Mouse (Mus musculus) splenic B cell, adult 2 months (primary cell): ENCODE results near the gene Sh3rf3.

Experiments
- DNase-seq: peaks from one replicate; pipeline ENCODE4 v3.0.0-alpha.2; 2011; ENCODE audit warnings: low read depth, low spot score
- H3K27me3 ChIP-seq: 2 replicates; pipeline ENCODE4 v1.6.1; 2012; ENCODE audit warnings: mild to moderate bottlenecking, low read length, moderate library complexity, mixed read lengths; ENCODE audit not compliant: control insufficient read depth, poor library complexity, insufficient read depth, severe bottlenecking
- H3K36me3 ChIP-seq: 2 replicates; pipeline ENCODE4 v1.6.1; 2012; ENCODE audit warnings: mild to moderate bottlenecking, low read length, moderate library complexity, mixed read lengths; ENCODE audit not compliant: control insufficient read depth, poor library complexity, insufficient read depth, severe bottlenecking

Gene Sh3rf3

DNA sequence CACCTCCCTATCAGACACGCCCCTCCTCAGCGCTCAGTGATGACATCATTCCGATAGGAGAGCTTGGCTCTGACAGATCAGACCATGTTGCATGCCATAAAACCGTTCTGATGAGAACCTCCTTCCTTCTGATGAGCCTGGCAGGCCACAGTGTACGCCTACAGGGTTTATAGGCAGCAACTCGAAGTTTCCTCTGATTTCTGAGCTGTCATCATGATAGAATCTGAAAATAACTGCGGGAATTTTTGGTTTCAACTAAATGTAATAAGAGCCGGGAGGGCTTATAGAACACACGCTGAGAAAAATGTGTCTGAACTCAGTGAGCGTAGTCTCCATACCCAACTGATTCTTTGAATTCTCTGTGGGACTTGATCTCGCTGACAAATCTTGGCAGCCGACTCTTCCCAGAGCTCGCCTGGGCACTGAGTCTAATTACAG, 20.6 kb downstream of the Sh3rf3 start:
- no peaks in the 10 kb centered on the region for H3K36me3 ChIP-seq
- no peaks in the 10 kb centered on the region for H3K27me3 ChIP-seq
- DNase-seq: no peak

DNA sequence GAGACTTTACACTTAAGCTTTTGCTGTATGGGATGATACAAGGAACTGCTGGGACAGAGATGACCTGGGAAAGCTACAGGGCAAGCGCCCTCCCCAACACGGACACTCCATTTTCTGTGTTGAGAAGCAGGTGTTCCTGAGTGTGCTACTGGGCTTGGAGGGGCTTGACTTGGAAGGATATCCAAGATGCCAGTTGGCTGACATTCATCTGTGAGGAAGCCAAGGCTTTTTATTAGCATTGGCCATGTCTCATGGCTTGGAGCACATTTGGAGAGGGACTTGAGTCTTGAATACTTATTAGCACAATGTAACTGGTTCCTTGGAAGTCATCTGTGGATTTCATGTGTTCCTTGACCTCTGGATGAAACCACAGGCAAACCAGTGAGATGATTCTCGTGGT, 23.2 kb downstream of the Sh3rf3 start:
- H3K36me3 ChIP-seq: no peaks in the 10 kb centered on the region
- no peaks in the 10 kb centered on the region for H3K27me3 ChIP-seq
- no peak for DNase-seq

DNA sequence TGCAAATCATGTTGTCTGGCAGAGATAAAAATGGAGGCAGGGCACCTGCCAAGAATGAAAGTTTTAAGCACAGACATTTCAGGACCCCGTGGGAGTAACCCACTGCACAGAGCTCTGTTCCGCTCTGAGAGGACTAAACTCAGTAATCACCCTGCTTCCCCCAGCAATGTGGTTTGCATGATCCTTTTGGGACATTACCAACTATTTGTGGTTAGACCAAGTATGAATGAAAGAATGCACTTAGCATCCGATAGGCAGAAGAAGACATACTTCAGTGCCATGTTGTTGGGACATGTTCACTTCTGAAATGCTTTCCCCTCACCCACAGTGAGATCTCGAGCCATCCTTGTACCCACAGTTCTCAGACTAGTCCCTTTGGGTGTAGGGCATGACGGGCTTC, 24.3 kb downstream of the Sh3rf3 start:
- Histone ChIP-seq H3K36me3 (no peaks in the 10 kb centered on the region), H3K27me3 (no peaks in the 10 kb centered on the region)
- no peak for DNase-seq

DNA sequence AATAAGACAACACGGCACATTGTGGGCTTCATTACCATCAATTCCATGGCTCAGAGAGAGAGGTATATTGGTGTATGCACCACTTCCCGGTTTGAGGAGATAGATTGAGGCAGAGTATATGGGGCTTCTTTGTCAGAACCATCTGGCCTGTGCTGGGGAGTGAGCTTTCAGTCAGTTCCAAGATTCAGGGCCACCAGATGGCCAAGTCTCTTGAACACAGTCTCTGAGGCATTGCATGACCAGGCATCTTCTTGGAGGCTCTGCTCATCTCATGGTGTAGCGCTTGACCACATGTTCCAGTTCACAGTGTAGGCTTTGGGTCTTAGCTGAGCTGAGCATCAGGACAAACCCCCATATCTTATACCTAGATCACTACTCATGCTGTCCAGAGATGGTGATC, 28.8 kb downstream of the Sh3rf3 start:
- H3K27me3 ChIP-seq: no peaks in the 10 kb centered on the region
- no peak for DNase-seq
- H3K36me3 ChIP-seq: no peaks in the 10 kb centered on the region

DNA sequence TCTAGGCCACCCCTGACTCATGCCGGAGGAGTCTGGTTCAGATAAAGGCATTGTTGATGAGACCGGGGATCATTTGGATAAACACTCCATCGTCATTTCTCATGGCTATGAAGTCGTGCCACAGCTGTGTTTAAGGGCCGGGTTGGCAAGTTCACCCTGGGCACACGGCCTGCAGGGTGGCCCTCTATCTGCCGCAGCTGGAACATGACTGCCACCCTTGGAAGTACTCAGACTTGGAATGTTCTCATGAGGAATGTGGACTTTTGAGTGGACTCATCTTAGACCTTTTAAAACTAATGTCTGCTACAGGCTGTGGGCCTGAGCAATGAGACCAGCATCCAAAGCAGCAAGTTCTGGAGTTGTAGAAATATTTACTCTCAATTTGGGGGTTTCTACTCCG, 29.9 kb downstream of the Sh3rf3 start:
- DNase-seq: no peak

DNA sequence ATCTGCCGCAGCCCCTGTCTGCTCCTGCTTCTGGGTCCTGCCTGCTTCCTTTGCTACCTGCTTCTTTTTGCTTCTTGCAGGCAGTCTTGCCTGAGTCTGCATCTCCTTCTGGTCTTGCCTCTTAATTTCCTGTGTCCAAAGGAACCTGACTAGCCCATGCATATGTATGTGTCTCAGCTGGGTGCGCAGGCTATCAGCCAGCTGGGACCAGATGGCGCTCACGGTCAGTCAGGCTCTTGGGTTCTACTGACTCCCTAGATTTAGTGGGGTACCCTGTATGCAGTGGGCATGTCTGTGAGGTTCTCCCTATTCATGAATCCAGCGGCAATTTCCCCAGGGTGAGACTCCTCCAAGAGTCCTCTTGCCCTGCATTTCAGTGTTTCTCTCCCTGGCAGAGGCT, 35.0 kb downstream of the Sh3rf3 start:
- Histone ChIP-seq H3K27me3 (no peaks in the 10 kb centered on the region), H3K36me3 (no peaks in the 10 kb centered on the region)
- no peak for DNase-seq

More for the DNA sequence above, 29.9 kb downstream of the Sh3rf3 start:
- Histone ChIP-seq H3K36me3 (no peaks in the 10 kb centered on the region), H3K27me3 (no peaks in the 10 kb centered on the region)

DNA sequence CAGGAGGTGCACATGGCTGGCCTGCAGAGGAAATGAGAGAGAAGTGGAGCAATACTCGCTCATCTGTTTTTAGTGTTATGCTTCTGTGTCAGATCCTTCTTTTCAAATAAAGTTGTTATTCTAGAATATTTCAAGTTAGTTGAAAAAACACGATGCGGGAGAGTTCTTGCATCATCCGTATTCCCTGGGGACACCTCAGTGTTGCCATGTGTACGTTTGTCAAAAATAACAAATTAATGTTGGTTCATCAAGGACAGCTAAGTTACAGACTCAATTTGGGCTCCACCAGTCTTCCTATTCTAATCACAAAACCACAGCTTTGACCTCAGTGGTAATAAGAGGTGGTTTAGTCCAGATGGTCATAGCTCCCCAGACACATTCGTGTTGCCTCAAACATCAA, 35.4 kb downstream of the Sh3rf3 start:
- no peaks in the 10 kb centered on the region for H3K36me3 ChIP-seq
- no peak for DNase-seq
- H3K27me3 ChIP-seq: no peaks in the 10 kb centered on the region

DNA sequence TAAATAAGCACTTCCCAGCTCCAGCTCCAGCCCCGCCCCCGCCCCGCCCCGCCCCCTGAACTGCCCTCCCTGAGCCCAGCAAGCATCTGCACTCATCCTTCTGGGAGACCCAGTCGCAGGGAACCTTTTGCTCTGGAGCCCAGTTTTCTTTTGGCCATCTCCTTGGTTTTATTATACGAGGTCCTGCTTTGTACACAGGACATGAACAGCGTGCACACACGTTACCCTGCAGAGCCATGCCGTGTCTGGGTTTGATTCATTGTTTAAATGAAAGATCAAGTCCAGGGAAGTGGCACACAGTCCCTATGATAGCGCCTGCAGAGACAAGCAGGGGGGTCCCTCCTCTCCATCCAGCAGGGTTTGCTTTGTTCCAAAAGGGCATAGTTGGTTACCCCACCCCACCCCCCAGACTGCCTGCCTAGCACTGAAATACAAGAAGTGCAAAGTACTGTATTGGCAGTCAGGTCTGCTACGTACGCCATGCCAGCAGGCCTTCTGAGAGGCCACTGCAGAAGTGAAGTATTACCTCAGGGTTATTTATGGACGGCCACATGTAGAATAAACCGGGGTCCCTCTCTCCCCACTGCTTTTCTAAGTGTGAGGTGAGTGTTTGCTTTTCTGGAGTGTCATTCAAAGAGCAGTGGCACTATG, 41.5 kb downstream of the Sh3rf3 start:
- no peaks in the 10 kb centered on the region for H3K36me3 ChIP-seq
- DNase-seq: no peak
- H3K27me3 ChIP-seq: no peaks in the 10 kb centered on the region

DNA sequence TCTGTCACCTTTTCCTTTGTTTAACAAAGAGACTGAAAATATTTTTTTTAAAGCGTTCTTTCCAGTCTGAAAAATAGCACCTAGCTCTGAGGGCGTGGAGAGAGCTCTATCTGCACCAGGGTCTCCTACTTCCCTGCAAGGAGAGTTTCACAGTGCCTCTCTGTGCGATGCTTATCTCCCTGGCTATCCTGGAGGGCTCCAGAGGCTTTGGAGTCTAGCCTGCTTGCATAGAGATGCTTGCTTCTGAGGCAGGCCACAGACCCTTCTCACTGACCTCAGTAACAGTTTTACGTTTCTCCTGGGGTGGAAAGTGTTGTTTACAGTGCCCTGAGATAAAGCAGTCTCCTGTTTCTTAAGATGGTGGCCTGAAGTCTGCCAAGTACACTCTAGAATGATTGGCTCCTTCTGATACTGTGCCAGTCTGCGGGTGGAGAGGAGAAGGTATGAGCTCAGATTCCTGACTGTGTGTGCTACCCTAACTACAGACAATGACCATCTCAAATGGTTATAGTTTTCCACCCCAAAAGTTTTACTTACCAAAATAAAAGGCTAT, 42.1 kb downstream of the Sh3rf3 start:
- H3K27me3 ChIP-seq: no peaks in the 10 kb centered on the region
- H3K36me3 ChIP-seq: no peaks in the 10 kb centered on the region

DNA sequence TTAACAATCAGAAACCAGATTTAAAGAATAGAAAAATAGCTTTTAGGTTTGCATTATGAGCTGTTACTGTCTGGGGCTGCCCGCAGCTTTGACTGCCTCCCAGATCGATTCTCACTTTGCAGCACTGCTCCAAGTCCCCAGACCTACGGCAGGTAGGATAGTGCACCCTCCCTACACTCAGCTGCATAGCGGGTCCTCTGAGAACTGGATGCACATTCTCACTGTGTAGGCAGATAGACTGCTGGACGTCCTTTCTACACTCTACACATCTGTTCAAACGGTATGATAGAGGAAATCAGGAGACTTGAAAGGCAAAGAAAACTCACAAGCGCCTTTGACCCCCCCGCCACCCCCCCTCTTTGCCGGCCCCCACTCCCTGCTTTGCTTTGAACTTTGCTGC, 42.7 kb downstream of the Sh3rf3 start:
- Histone ChIP-seq H3K27me3 (no peaks in the 10 kb centered on the region), H3K36me3 (no peaks in the 10 kb centered on the region)
- DNase-seq: no peak

More for the DNA sequence above, 42.1 kb downstream of the Sh3rf3 start:
- DNase-seq: no peak

DNA sequence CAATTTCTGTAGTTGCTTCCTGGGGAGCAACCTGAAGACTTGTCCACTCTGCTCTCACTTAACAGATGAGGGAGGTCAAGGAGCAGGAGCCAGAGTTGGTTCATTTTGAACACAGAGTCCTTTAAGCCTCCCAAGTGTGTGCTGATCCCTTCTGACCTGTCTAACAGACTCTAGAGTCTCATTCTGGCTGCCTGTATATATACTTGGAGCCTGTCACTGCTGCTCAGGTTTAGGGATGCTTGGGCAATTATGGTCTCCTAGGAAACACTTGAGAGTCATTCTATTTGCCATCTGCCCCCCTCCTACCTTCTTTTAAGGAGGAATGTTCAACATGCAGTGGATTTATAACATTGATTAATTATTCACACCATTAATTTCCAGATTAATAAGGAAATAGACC, 43.6 kb downstream of the Sh3rf3 start:
- no peak for DNase-seq
- H3K36me3 ChIP-seq: no peaks in the 10 kb centered on the region

DNA sequence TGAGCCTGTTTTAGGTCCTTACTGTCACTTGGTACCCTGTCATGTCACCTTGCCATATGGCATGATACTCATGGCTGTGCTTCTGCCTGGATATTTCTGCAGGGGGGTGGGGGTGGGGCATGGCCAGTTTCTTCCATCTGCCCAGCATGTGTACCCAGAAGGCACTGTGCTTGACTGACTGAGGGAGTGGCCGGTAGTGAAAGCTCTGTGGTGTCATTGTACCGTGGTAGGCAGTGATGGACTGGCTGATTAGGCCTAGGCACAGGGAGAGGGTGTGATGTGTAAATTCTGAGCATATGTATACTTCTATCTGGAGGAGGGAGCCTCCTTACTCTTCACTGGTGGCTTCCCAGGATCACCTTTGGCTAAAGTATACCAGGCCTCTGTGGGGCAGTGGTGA, 51.6 kb downstream of the Sh3rf3 start:
- Histone ChIP-seq H3K27me3 (no peaks in the 10 kb centered on the region), H3K36me3 (no peaks in the 10 kb centered on the region)
- DNase-seq: no peak

More for the DNA sequence above, 43.6 kb downstream of the Sh3rf3 start:
- no peaks in the 10 kb centered on the region for H3K27me3 ChIP-seq

DNA sequence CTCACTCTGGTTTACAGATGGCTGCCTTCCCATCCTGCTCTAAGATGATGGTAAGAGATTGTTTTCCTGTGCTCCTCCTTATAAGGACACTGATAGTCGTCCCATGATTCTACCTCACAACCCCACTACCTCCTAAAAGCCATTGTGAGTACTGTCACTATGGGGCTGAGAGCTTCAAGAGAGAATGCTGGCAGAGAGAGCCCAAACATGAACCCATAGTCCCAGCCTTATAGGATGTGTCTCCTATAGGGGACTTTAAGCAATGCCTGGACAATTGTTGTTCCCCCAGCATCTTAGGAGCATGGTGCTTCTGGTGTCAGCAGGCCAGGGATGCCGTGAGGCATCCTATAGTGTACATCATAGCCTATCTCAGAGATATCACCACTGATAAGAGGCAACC, 54.4 kb downstream of the Sh3rf3 start:
- DNase-seq: no peak

DNA sequence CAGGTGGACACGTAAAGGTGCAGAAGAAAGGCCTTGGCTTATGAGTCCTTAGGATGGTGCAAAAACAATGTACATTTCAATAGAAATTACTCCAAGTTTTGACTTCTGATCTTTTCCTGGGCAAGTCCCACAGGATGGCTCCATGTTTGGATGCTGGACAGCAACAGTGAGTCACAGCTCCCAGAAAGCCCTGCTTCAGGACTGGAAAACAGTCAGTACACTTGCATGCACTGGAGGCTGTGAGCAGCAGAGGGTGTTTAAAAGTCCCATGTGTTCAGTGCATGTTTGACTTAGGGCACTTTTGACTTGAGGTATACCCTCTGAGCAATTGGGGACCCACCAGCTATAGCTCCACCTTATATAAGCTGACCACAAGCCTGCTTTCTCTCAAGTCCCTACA, 56.7 kb downstream of the Sh3rf3 start:
- Histone ChIP-seq H3K36me3 (no peaks in the 10 kb centered on the region), H3K27me3 (no peaks in the 10 kb centered on the region; the same call in 1 of the 2 replicates)
- no peak for DNase-seq

More for the DNA sequence above, 54.4 kb downstream of the Sh3rf3 start:
- Histone ChIP-seq H3K27me3 (no peaks in the 10 kb centered on the region; the same call in 1 of the 2 replicates), H3K36me3 (no peaks in the 10 kb centered on the region)

DNA sequence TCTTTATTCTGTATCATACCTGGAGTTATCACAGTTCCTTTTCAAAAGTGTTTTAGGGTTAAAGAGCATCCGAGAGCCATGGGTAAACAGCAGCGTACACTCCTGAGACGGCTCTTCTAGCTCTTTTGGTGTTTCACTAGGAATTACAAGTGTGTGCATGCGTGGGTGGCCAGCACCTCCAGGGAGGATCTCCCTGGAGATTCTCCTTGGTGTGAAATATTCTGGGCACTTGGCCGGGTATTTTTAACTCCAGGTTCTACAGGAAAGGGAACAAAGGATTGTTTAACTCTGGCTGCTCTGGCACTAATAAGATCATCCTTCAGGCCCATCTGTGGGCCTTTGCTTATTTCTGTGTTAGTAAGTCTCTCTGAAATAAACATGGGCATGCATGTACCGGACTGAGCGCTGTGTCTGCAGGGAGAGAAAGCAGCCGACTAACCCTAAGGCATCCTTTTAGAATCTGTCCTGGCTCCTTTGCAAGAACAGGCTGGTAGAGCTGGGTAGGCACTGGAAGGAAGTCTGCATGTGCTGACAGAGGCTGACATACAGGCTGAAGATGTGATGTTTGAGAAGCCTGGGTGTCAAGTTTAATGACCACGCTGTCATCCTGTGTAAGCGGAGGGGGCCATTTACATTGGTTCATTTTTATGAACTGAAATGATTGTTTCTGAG, 58.1 kb downstream of the Sh3rf3 start:
- H3K36me3 ChIP-seq: no peaks in the 10 kb centered on the region
- no peak for DNase-seq
- no peaks in the 10 kb centered on the region; the same call in 1 of the 2 replicates for H3K27me3 ChIP-seq
